Mouse (Mus musculus) gastrocnemius, postnatal 14 days (tissue): ENCODE measurements at regions not wholly inside any gene's neighbourhood (a gene's known extent, or its start where the extent isn't known, plus 50 kb on each side); places are given as distances from the start of the nearest gene placed in this dataset.

Experiments used
- DNase-seq: peaks from one replicate; pipeline ENCODE4 v3.0.0; 2021; ENCODE audit warnings: mixed read lengths
- intact Hi-C: fragments of 180-260 bp; cut with DNase I; formaldehyde crosslinking; loops from one replicate; pipeline ENCODE4 v1.15.1; 2025; ENCODE audit warnings: low total_unique reads

DNA sequence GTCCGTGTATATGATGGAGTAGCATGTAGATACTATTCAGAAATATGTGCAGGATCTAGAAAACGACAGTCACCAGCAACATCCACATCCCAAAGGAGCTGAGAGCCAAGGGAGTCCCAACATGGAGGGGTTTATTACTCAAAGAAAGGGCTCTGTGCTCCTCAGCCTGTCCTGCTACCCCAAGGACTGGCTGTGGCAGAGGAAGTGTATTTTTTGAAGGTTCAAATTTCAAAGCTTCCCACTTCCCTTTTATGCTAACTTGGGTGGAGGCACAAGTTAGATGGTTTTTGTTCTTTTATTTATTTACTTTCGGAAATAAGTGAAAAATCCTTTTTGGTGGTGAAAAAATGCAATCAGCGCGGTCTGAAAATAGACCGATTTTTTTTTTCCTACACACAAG lies 602.8 kb downstream of the Adgrl2 start:
- DNase-seq: no peak
- intact Hi-C loops: no loop called here

DNA sequence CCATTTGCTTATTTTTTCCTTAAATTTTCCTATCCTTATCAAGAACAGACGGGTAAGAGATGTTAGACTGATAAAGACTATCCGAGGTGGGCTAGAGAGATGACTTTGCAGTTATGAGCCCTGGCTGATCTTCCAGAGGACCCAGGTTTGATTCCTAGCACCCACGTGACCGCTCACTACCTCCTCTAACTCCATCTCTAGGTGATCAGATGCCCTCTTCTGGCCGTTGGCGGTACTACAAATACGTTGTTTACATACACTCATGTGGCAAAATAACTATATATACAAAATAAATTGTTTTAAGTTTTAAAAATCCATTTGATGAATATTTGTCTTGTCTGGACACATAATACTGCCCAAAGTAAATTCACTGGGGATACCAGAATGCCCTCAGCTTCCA lies 604.6 kb downstream of the Adgrl2 start:
- DNase-seq: no peak
- intact Hi-C loops: no loop called here

DNA sequence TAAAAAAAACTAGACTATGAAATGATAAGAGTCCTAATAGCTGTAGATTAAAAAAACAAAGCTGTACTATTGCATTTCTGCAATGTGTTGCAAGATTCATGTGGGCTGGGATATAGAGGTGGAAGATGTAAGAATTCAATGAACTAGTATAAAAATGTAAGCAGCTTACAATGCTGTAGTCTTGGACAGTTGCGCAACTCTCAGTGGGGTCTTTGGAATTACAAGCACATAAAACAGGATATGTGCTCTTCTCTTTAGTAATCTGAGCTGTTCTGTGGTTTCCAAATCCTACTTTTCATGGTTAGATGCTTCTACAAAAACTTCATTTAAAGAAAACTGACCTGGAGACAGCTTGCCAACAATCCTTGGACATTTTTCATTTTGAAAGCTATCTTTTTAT lies 609.3 kb downstream of the Adgrl2 start:
- intact Hi-C loops: no loop called here
- DNase-seq: no peak

DNA sequence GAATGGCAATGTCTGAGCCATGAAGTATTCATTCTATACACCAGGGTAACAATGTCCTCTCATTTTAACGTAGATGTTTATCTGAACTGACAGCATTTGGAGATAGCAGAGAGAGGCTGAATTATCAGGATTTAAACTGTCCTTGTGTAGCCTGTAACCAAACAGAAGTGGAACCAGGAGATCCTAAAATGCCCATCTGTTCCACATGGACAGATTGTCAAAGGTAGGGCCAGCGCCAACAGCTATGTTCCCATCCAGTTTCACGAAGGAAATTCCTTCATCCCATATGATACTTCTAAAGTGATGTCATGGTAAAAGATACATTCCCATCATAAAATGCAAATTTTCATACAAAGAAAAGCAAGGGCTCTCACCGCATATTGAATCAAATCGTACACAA lies 627.0 kb downstream of the Adgrl2 start:
- intact Hi-C loops: no loop called here
- DNase-seq: no peak

DNA sequence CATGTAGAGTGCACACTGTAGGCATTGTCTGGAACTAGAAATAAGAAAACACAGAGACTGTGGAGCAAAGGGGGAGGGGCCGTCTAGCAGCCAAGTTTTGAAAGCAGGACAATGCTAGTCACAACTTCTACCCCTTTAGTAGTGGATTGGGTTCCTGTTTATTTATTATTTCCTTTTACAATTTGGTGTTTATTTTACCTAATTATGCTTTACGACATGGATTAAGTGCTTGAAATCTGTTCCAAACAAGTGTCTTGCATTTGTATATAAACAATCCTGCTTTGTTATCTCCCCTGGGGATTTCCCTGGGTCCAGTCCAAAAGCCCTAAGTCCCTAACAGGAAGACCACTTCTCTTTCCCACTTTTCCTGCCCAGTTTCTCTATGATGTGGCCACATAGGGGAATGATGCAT lies 627.9 kb downstream of the Adgrl2 start:
- intact Hi-C loops: no loop called here
- no peak for DNase-seq

DNA sequence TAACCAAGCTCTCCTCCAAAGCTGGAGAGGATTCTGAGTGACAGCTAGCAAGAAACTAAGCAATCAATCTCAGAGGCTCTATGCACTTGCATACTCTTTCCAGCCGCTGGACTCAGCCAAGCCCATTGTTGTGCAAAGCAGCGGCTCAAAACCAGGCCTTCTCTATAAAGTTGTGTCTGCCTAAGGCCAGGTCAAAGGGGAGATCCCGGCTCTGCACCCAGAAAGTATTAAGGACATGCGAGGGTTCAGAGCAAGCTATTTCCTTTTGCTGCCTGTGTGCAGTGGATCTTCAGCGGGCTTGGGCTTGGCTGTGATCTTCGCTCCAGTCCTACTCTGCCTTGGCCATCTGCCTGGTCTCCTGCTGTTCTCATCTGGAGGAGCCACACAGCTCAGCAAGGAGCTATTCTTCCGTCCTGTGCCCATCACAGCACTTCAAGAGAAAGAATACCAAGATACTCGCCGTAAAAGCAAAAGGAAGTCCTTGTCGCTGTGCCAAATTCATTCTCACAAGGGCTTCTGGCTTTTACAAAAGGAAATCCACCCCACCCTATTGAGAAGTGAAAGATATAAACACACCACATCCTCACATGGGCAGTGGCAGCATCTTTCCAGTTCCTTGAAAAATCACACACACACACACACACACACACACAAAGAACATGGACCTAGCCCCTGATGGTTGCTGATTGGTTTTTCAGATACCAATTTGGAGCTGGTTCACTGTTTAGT lies 646.6 kb downstream of the Adgrl2 start:
- intact Hi-C loops: no loop called here
- peak; percentile 84 for DNase-seq

DNA sequence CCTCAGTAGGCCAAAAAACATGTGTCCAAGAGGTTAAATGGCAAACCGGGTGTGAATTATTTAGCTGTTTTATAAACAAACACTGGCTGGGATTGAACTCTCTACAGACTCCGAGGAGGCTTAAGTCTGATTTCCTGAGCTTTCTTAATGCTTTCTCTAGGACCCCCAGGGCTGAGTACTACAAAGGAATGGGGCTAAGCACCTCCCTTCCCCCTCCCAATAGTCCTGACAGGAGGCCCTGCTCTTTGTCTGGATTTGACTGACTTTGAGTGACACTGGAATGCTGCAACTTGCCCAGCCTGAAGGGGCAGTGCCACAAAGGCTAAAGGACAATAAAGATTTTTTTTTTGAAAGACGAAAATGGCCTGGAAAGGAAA lies 647.1 kb downstream of the Adgrl2 start:
- intact Hi-C loops: no loop called here

DNA sequence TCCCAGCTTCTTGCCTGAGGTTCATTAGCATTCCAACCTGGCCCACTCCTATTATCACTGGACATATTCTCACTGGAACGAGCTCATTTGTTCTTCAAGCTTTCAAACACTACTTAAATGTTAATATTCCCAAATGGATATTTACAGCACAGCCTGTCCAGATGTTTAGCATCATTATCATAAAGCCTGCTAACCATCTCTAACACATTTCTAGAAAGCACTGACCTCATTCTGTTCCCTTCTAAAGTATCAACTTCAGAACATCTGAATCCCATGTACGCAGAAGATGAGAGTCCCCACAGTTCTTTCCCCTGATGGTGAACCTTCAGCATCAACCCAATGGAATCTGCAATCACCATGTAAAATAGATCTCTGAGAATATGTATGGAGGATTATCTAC lies 651.1 kb downstream of the Adgrl2 start:
- intact Hi-C loops: no loop called here
- no peak for DNase-seq

More for the DNA sequence above, 647.1 kb downstream of the Adgrl2 start:
- no peak for DNase-seq

DNA sequence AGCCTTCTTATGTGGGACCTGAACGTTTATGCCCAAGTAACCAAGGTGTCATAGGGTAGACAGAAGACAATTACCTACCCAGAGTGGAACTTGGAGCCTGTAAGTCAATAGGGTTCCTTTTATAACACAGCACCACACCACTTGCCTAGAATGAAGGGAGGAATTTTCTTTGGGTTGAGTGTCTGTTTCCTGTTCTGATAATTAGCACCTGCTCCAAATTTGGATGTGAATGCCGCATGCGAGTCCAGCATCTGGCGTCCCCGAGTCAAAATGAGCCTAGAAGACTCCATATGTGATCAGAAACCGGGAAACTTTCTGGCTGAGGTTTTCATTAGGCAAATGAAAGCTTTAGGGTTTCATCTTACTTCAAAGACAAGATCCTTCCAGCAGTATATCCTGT lies 653.7 kb downstream of the Adgrl2 start:
- no peak for DNase-seq
- intact Hi-C loops: no loop called here

DNA sequence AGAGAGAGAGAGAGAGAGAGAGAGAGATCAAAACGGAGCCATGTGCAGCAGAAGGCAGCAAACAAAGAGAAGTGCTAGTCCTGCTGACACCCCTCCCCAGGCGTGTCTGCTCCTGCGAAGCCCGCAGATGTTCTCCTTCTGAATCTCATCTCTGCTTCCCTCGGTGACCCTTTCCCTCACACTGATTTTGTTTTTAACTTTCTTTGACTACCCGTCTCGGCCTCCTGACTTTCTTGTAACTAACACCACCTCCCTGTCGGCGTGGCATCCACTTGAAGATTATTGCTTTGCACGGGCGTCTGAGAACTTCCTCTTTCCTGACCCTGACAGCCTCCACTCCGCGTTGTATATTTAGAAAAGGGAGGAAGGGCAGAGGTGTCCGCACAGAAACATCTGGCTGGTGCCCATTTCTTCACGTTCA lies 654.3 kb downstream of the Adgrl2 start:
- DNase-seq: no peak

DNA sequence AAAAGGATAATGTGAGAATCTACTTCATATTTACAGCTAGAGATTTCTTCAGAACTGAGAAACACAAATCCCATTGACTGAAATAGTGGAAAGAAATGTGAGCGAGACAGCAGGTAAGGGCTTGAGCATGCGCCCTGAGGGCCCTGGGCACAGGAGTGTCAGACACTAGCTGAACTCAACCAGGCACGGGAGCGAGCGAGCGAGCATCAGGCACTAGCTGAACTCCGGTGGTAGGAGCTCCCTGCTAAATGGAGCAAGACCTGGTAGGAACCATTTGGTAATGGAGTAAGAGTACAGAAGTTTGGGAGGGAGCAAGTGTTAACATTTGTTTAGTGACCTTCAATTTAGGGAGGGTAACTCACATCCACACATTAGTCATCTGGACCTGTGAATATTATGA lies 654.7 kb downstream of the Adgrl2 start:
- no peak for DNase-seq
- intact Hi-C loops: no loop called here

More for the DNA sequence above, 654.3 kb downstream of the Adgrl2 start:
- intact Hi-C loops: no loop called here

DNA sequence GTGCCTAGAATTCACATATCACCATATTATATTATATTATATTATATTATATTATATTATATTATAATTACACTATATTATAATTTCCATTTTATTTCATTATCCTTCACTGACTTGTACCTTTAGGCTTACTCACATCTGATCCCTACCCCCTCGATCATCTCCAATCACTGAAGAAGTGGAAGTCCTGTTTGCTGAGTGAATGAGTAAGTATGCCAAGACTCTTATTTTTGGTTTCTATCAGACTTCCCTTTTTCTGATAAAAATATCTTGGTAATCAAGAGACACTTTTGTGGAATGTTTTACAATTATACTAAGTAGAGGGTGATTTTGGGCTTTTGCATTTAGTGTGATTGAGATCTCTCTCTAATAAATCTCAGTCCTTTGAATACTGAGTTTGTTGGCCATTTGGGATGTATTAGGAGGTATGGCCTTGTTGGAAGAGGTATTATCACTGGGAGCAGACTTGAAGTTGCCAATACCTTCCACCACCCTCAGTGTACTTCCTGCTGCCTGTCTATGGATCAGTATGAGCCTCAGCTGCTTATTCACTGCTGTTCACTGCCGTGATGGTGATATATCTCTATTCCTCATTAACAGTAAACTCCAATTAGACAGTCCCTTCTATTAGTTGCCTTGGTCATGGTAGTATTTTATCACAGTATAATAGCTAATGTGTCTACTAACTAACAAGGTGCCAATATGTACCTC lies 665.3 kb downstream of the Adgrl2 start:
- intact Hi-C loops: no loop called here
- no peak for DNase-seq

DNA sequence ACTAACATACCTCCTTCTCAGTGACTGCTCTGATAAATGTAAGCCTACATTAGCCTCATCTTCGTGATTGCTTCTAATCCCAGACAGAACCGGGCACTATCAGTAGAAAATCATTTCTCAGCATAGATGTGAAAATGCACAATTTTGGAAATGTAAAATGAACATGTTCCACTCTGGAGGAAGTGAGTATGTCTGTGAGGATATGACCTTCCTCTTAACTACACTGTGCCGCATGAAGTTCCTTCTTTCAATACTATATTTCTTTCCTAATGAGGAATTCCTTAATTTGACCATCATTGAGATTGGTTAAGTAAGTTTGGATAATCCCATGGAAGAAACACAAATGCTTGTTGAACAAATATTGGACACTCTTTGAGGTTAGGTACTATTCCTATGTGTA lies 668.5 kb downstream of the Adgrl2 start:
- intact Hi-C loops: no loop called here
- no peak for DNase-seq

DNA sequence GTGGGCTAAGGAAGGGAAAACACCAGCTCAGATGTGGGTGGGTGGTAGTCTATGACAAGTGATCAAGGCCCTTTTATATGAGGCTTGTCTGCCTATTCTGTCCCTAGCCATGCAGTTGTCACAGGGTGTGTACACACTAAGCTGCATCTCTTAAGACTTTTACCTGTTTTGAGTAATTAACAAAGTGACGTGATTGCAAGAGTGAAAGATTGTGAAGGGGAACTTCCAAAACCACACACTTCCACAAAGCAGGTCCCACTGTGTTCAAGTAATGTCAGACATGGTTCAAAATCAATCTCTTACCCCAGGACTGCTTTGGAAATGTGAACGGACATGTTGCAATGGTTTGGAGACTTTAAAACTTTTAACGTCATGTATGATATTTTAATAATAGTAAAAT lies 674.2 kb downstream of the Adgrl2 start:
- intact Hi-C loops: no loop called here
- DNase-seq: no peak

DNA sequence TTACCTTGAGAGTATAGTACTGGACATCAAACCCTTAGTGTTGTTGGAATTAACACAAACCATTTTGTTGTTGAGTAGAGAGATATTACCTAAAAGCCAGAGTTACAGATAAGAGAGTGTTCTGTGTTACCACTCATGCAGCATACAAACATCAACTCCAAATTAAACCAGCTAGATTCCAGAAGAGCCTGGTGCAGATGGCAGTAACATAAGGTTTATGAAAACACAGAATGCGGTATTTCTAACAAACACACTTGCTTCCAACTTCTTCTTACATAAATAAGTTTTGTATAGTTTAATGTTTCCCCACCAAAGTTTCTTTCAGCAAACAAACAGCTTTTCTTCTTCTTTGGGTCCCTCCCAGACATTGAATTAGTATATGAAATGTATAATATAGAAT lies 675.1 kb downstream of the Adgrl2 start:
- intact Hi-C loops: no loop called here
- DNase-seq: no peak

DNA sequence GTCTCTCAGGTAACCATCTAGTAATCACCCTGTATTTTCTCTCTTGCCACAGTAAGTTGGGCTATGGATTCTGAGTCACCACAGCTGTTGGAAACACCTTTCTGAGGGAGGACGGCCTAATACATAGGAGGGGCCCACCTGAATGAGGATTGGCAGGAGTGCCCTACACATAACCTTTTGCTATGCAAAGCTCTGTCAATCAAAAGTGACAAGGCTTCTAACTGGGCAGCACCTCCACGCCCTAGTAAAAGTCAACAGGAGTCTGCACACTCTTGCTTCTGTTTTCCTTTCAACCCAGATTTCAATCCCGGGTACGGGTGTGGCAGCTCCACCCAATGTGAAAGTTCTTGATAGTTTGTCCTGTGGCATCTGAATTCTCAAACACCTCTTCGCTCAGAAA lies 694.8 kb downstream of the Adgrl2 start:
- DNase-seq: no peak
- intact Hi-C loops: no loop called here

DNA sequence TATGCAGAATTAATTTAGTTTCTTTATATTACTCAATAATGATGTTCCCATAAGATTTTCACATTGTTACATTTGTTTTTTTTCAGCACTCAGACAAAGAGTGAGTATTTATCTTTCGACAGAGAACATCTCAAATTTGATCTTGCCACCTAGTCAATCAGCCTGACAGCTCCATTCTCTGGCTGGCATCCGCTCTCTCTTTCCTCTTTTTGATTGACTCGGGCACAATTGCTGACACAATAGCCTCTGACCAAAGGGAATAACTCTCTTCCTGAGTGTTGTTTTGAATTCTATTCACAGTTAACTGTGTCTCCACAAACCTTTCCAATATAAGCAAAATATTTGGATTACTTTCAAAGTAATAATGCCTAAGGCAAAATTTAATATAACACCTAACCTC lies 711.4 kb downstream of the Adgrl2 start:
- no peak for DNase-seq
- intact Hi-C loops: no loop called here

DNA sequence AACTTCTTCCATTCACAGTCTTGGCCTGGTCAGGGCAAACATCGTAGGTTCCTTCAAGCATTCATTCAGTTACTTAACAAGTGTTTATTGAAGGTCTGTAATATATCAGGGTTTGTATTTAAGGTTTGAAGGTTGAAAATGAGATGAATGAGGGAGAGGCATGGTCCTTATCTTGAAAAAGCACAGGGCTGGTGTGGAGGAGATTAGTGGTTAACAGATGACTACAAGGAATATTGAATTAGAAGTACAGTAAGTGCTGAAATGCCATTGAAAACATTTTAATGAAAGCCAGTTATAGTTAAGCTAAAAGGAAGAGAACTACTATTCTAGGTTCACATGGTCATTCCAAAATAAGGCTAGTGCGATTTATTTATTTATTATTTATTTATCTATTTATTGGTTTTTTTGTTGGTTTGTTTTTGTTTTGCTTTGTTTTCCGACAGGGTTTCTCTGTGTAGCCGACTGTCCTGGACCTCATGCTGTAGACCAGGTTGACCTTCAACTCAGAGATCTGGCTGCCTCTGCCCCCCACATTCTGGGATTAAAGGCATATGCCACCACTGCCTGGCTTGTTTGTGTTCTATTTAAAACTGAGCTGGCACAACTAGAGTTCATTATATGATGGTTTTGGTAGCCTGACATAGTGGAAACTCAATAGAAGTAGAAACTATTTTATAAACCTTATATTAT lies 718.1 kb downstream of the Adgrl2 start:
- DNase-seq: no peak
- intact Hi-C loops: no loop called here

DNA sequence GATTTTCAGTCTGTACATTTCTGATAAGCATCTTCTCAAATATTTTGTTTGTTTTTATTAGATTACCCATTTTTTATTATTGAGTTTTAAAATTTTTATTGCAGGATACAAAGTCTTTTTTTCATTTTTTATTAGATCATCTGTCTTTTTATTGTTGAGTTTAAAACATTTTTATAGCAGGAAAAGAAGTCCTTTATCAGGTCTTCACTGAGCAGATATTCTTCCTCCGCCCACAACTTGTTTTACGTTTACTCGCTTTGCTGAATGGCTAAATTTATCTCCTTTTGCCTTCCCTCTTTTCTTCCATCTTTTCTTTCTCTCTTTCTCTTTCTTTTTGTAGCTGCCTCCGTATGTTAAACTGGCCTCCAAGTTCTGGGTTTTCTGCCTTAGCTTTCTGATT lies 721.5 kb downstream of the Adgrl2 start:
- intact Hi-C loops: no loop called here
- DNase-seq: no peak

DNA sequence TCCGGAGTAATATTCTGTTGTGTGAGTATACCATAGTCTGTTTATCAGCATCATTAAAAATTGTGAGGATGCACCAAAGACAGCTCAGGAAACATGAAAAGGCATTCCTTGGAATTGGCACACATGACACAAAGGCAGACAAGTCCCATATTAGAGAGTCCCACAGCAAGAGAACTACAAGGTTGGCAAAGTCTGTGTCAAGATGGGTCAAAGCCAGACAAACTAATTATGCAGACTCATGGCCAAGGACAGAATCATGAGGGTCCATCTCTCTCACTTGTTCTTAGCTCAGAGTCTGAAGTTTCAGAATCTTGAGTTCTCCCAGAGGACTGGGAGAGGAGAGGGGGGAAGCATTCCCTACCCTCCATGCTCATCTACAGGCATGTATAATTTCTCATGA lies 731.1 kb downstream of the Adgrl2 start:
- no peak for DNase-seq
- intact Hi-C loops: no loop called here

DNA sequence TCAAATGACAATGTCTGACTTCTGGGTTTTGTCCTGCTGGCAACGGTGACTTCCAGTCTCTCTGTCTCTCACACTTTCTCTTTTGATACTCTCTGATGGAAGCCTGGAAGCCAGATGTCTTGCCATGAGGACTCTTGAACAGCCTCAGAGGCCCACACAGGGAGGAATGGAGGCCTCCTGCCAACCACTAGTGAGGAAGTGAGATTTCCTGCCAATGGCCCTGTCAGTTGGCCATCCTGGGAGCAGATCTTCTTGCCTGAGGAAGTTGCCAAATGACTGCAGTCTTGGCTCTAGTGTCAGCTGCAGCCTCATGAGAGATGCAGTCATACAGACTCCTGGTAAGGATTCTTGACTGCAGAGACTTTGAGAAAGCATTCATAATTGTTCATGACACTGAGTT lies 741.7 kb downstream of the Adgrl2 start:
- peak; percentile 88 for DNase-seq
- intact Hi-C loops: no loop called here
